Mouse (Mus musculus) G1E (cell line): ENCODE measurements at regions not wholly inside any gene's neighbourhood (a gene's known extent, or its start where the extent isn't known, plus 50 kb on each side); places are given as distances from the start of the nearest gene placed in this dataset.

Source experiments
- ATAC-seq: 2 replicates; pipeline ENCODE4 v1.8.0; 2016; ENCODE audit warnings: mild to moderate bottlenecking; ENCODE audit not compliant: insufficient number of reproducible peaks, poor library complexity, low FRiP score, severe bottlenecking; ENCODE audit errors: extremely low read depth
- DNase-seq: peaks from one replicate; pipeline ENCODE4 v3.0.0; 2012; ENCODE audit warnings: low spot score
- H3K27me3 ChIP-seq: 2 replicates; pipeline ENCODE4 v1.6.1; 2012; ENCODE audit warnings: mild to moderate bottlenecking, low read length, inconsistent platforms; ENCODE audit not compliant: insufficient read depth
- H3K36me3 ChIP-seq: replicated peaks from 2 replicates; pipeline ENCODE3; 2012; ENCODE audit warnings: mild to moderate bottlenecking, inconsistent platforms
- H3K4me1 ChIP-seq: 2 replicates; pipeline ENCODE4 v1.6.1; 2012; ENCODE audit warnings: low read depth, low read length, inconsistent platforms, mixed read lengths; ENCODE audit not compliant: insufficient read depth
- H3K4me3 ChIP-seq: 2 replicates; pipeline ENCODE4 v1.5.1; 2012; ENCODE audit warnings: low read depth, mild to moderate bottlenecking, inconsistent platforms, low read length, moderate library complexity, mixed read lengths
- H3K9me3 ChIP-seq: replicated peaks from 2 replicates; pipeline ENCODE4 v1.6.1; 2012; ENCODE audit warnings: inconsistent platforms
- CTCF ChIP-seq: IDR thresholded peaks from 2 replicates; pipeline ENCODE4 v1.5.1; 2012; ENCODE audit warnings: low read depth, low read length, inconsistent platforms, mixed read lengths
- GATA1 ChIP-seq: IDR thresholded peaks from 2 replicates; pipeline ENCODE4 v1.6.1; 2012; ENCODE audit warnings: borderline replicate concordance, low read length, inconsistent platforms, mixed read lengths
- GATA2 ChIP-seq: IDR thresholded peaks from 2 replicates; pipeline ENCODE4 v1.6.1; 2012; ENCODE audit warnings: low read depth, low read length, inconsistent platforms, borderline replicate concordance
- POLR2AphosphoS5 ChIP-seq: IDR thresholded peaks from 2 replicates; pipeline ENCODE4 v1.6.1; 2012; ENCODE audit warnings: low read depth, low read length, inconsistent platforms; ENCODE audit not compliant: insufficient replicate concordance
- TAL1 ChIP-seq: conservative IDR thresholded peaks from 2 replicates; pipeline ENCODE4 v1.6.1; 2012; ENCODE audit warnings: low read depth, low read length, inconsistent platforms, mixed read lengths

DNA sequence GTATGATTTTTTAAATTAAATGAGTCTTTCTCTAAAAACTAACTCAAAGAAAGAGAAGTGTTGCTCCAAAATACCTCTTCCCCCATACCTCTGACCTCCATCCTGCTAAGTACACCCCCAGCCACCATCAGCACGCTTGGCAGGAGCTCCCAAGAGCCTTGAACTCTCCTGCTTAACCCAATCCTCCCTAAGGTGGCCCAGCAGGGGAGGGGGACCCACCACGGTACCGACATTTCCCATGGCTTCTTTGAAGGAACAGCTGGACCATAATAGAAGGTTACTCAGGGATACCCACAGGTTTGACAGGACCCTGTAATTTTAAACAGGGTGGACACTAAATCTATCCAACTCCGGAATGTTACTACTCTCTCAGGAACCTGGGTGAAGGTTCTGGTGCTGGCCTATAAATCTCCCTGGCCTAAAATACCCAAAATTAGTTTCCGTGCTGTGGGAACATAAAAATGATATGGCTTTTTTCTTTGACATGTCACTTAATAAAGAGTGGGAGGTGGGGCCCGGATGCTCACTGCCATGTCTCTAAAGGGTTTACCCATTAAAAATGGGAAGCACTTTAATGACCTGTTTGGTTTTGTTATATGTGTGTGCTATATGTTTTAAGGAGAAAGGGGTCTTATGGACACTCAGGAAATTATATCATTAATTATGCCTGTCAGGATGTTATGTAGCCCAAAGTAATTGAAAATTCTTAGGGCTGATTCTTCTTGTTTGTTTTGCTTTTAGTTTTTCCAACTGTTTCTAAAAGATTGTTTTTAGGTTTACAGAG is 185.8 kb upstream of the Gdnf start:
- Histone ChIP-seq H3K4me3 (no peak overlapping the region), H3K36me3 (no peaks in the 10 kb centered on the region), H3K4me1 (no peaks in the 10 kb centered on the region), H3K9me3 (no peaks in the 10 kb centered on the region), H3K27me3 (no peaks in the 10 kb centered on the region)
- ATAC-seq: no peak
- TF ChIP-seq CTCF: no peak
- no peak for TF ChIP-seq TAL1
- no peak for TF ChIP-seq GATA2
- no peak for TF ChIP-seq GATA1
- TF ChIP-seq POLR2AphosphoS5: no peak
- no peak for DNase-seq

- Histone ChIP-seq H3K4me3 (no peak overlapping the region), H3K9me3 (no peaks in the 10 kb centered on the region), H3K36me3 (no peaks in the 10 kb centered on the region), H3K27me3 (no peaks in the 10 kb centered on the region), H3K4me1 (no peaks in the 10 kb centered on the region)
- ATAC-seq: no peak
- TF ChIP-seq POLR2AphosphoS5: no peak
- no peak for TF ChIP-seq GATA1
- TF ChIP-seq TAL1: no peak
- TF ChIP-seq GATA2: no peak
- TF ChIP-seq CTCF: no peak
- no peak for DNase-seq
Measured at GRCm38 (mm10) chr15:7629826-7630225, 180.8 kb upstream of the Gdnf start.

GRCm38 (mm10) chr15:7635234-7635633 is 175.4 kb upstream of the Gdnf start:
- no peak for TF ChIP-seq POLR2AphosphoS5
- TF ChIP-seq GATA2: no peak
- TF ChIP-seq GATA1: no peak
- no peak for TF ChIP-seq CTCF
- TF ChIP-seq TAL1: no peak
- H3K27me3 ChIP-seq: peaks cover 2% of the 10 kb centered on the region; the same call in 1 of the 2 replicates
- no peaks in the 10 kb centered on the region for H3K36me3 ChIP-seq
- no peak for ATAC-seq
- H3K4me3 ChIP-seq: no peak overlapping the region
- DNase-seq: no peak
- no peaks in the 10 kb centered on the region for H3K9me3 ChIP-seq
- no peaks in the 10 kb centered on the region for H3K4me1 ChIP-seq

DNA sequence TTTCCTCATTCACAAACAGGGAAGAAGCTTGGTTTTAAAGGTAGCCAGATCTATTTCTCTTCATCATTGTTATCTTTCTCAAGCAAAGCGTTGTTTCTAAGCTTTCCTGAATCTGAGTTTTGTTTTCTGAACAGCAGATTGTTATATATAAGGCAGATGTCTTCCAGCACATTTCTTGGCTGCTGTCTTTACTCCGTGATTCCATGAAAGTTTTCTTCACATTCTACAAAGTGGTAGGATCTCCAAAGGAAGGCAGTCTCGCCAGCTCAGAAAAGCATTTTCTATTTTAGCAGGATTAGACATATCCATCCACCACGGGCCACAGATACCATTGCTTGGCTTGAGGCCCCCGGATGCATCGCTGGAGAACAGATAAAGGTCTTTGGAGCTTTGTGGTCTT is 171.2 kb upstream of the Gdnf start:
- TF ChIP-seq TAL1: no peak
- no peak for TF ChIP-seq POLR2AphosphoS5
- no peak for TF ChIP-seq GATA2
- TF ChIP-seq GATA1: no peak
- TF ChIP-seq CTCF: no peak
- peaks cover 2% of the 10 kb centered on the region; the same call in 1 of the 2 replicates for H3K27me3 ChIP-seq
- H3K4me3 ChIP-seq: no peak overlapping the region
- H3K36me3 ChIP-seq: no peaks in the 10 kb centered on the region
- DNase-seq (no peak), ATAC-seq (no peak)
- H3K9me3 ChIP-seq: no peaks in the 10 kb centered on the region
- no peaks in the 10 kb centered on the region for H3K4me1 ChIP-seq

- Histone ChIP-seq H3K27me3 (no peaks in the 10 kb centered on the region), H3K4me1 (no peaks in the 10 kb centered on the region), H3K36me3 (no peaks in the 10 kb centered on the region), H3K9me3 (no peaks in the 10 kb centered on the region), H3K4me3 (no peak overlapping the region)
- no peak for ATAC-seq
- no peak for DNase-seq
- TF ChIP-seq TAL1: no peak
Measured at GRCm38 (mm10) chr15:7642075-7642474, 168.6 kb upstream of the Gdnf start.

DNA sequence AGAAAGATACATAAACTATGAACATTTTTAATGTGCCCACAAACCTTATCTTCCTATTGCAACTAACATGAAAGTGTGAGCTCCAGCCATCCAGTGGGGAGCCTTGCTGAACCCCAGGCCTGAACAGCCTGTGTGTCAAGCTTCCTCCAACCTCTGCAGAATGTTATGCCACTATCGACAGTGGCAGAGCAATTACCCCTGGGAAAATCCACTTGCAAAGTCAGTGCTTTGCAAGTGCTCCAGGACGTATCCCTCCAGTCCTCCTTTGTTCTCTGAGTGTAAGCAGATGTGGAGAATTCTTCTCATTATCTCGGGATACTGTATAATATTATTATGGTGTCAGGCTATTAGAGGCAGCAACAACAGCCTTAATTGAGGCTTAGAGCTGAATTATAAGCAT is 159.9 kb upstream of the Gdnf start:
- TF ChIP-seq TAL1: no peak
- no peak for TF ChIP-seq CTCF
- TF ChIP-seq POLR2AphosphoS5: no peak
- TF ChIP-seq GATA2: no peak
- no peak for TF ChIP-seq GATA1
- Histone ChIP-seq H3K4me3 (no peak overlapping the region), H3K4me1 (no peaks in the 10 kb centered on the region), H3K36me3 (no peaks in the 10 kb centered on the region), H3K9me3 (no peaks in the 10 kb centered on the region), H3K27me3 (no peaks in the 10 kb centered on the region)
- DNase-seq (no peak), ATAC-seq (no peak)

- ATAC-seq: no peak
- H3K9me3 ChIP-seq: no peaks in the 10 kb centered on the region
- 0 out of 2 replicates have a peak, but pooled peaks cover 4% of the 10 kb centered on the region for H3K27me3 ChIP-seq
- no peak overlapping the region for H3K4me3 ChIP-seq
- no peak for DNase-seq
- no peaks in the 10 kb centered on the region for H3K4me1 ChIP-seq
- no peaks in the 10 kb centered on the region for H3K36me3 ChIP-seq
- TF ChIP-seq CTCF (no peak), GATA1 (no peak), POLR2AphosphoS5 (no peak), TAL1 (no peak), GATA2 (no peak)
Measured at GRCm38 (mm10) chr15:7663888-7664287, 146.8 kb upstream of the Gdnf start.
